Mouse (Mus musculus): Measurements from ENCODE around the gene Tsr3.

GRCm38 (mm10) chr17:25210680-25211466, 29.1 kb upstream of the Tsr3 start:
- TF ChIP-seq CTCF (IDR thresholded peaks at IDR 0.05; ENCODE audit: low read depth, low read length) = no peak
- no peak for TF ChIP-seq POLR2A (IDR thresholded peaks at IDR 0.05; ENCODE audit: borderline replicate concordance, low read depth, low read length)
